Mouse (Mus musculus): ENCODE measurements around the gene Cyb561a3. TPM values are rescaled to one million over a fixed set of nuclear protein-coding genes. Genes with fewer than 3 reads are reported as not detected.
A peak's percentile ranks its signal among the peaks of the same experiment; 100 is the strongest.
"Not testable (repeated sequence)": the region's sequence is repeated elsewhere in the genome, so short reads cannot be mapped to it uniquely, and the experiment has no call there.

Gene Cyb561a3
- polyA plus RNA-seq (2014; fragmentation: Nextera tagmentation; extraction: Ambion mirVana): 15.8 and 16.4 TPM in 2 replicates

- H3K9ac ChIP-seq (ENCODE audit: low read length): peak within 1 kb of the TSS; percentile 76
- H3K27me3 ChIP-seq (ENCODE audit: control insufficient read depth, insufficient read depth, low read length): no peaks in the 10 kb centered on the region
- peaks cover 5% of the 10 kb centered on the region; the same call in 1 of the 2 replicates for H3K4me1 ChIP-seq (ENCODE audit: control insufficient read depth, insufficient read depth, low read length)
- H3K9me3 ChIP-seq (ENCODE audit: control insufficient read depth, low read length): no peaks in the 10 kb centered on the region
- WGBS: under 1% methylated on average over 44 of the region's 44 CpGs
- peak within 1 kb of the TSS; percentile 63 for H3K27ac ChIP-seq (replicated peaks; ENCODE audit: low read depth, low read length)
- ATAC-seq (ENCODE audit: insufficient number of reproducible peaks, low FRiP score, low TSS enrichment, low read depth): peak; percentile 95
- DNase-seq (ENCODE audit: low spot score): peak; percentile 95
- peak within 1 kb of the TSS; percentile 79 for H3K4me2 ChIP-seq (ENCODE audit: low read depth, severe bottlenecking)
- H3K36me3 ChIP-seq (ENCODE audit: control insufficient read depth, insufficient read depth, low read length): peaks cover 4% of the 10 kb centered on the region; the same call in 1 of the 2 replicates
- peak within 1 kb of the TSS; percentile 62 for H3K4me3 ChIP-seq (ENCODE audit: low read depth, low read length)
These were observed at the start of gene Cyb561a3, which contains the start of gene Tmem138 for GRCm38 (mm10) chr19:10576690-10577561. Cyb561a3 (plus strand) TSS chr19:10577172. Tmem138 (minus strand) TSS chr19:10577362.

- Histone ChIP-seq H3K4me3 (ENCODE audit: low read depth, low read length) (no peak overlapping the region), H3K36me3 (ENCODE audit: control insufficient read depth, insufficient read depth, low read length) (peaks cover 7% of the 10 kb centered on the region), H3K9me3 (ENCODE audit: control insufficient read depth, low read length) (no peaks in the 10 kb centered on the region), H3K4me2 (ENCODE audit: low read depth, severe bottlenecking) (no peak overlapping the region), H3K9ac (ENCODE audit: low read length) (no peak overlapping the region), H3K27ac (replicated peaks; ENCODE audit: low read depth, low read length) (no peak overlapping the region), H3K4me1 (ENCODE audit: control insufficient read depth, insufficient read depth, low read length) (no peaks in the 10 kb centered on the region; the same call in 1 of the 2 replicates), H3K27me3 (ENCODE audit: control insufficient read depth, insufficient read depth, low read length) (no peaks in the 10 kb centered on the region)
- ATAC-seq (ENCODE audit: insufficient number of reproducible peaks, low FRiP score, low TSS enrichment, low read depth) (no peak), DNase-seq (ENCODE audit: low spot score) (no peak)
- 88% methylated on average over 1 of the region's 1 CpGs for WGBS
These were observed 46.9 kb upstream of the Cyb561a3 start for GRCm38 (mm10) chr19:10530082-10530481.

- no peaks in the 10 kb centered on the region for H3K4me1 ChIP-seq (ENCODE audit: control insufficient read depth, insufficient read depth, low read length)
- no peak overlapping the region for H3K9ac ChIP-seq (ENCODE audit: low read length)
- H3K4me3 ChIP-seq (ENCODE audit: low read depth, low read length): no peak overlapping the region
- DNase-seq (ENCODE audit: low spot score): no peak
- no peak overlapping the region for H3K4me2 ChIP-seq (ENCODE audit: low read depth, severe bottlenecking)
- no peak for ATAC-seq (ENCODE audit: insufficient number of reproducible peaks, low FRiP score, low TSS enrichment, low read depth)
- peaks cover 27% of the 10 kb centered on the region for H3K36me3 ChIP-seq (ENCODE audit: control insufficient read depth, insufficient read depth, low read length)
- H3K27me3 ChIP-seq (ENCODE audit: control insufficient read depth, insufficient read depth, low read length): no peaks in the 10 kb centered on the region
- H3K9me3 ChIP-seq (ENCODE audit: control insufficient read depth, low read length): no peaks in the 10 kb centered on the region
- H3K27ac ChIP-seq (replicated peaks; ENCODE audit: low read depth, low read length): no peak overlapping the region
- 92% methylated on average over 5 of the region's 5 CpGs for WGBS
These were observed 37.5 kb upstream of the Cyb561a3 start for GRCm38 (mm10) chr19:10539454-10539853.

- 2% methylated on average over 43 of the region's 43 CpGs for WGBS
- Histone ChIP-seq H3K4me1 (ENCODE audit: control insufficient read depth, insufficient read depth, low read length) (peaks cover 3% of the 10 kb centered on the region; the same call in 1 of the 2 replicates), H3K27me3 (ENCODE audit: control insufficient read depth, insufficient read depth, low read length) (no peaks in the 10 kb centered on the region), H3K4me2 (ENCODE audit: low read depth, severe bottlenecking) (peak within 1 kb of the TSS; percentile 66), H3K9me3 (ENCODE audit: control insufficient read depth, low read length) (no peaks in the 10 kb centered on the region), H3K27ac (replicated peaks; ENCODE audit: low read depth, low read length) (0 out of 2 replicates have a peak within 1 kb of the TSS, but pooled peaks have one; percentile 39), H3K9ac (ENCODE audit: low read length) (peak within 1 kb of the TSS; percentile 57), H3K36me3 (ENCODE audit: control insufficient read depth, insufficient read depth, low read length) (peaks cover 6% of the 10 kb centered on the region; the same call in 1 of the 2 replicates), H3K4me3 (ENCODE audit: low read depth, low read length) (peak within 1 kb of the TSS; percentile 55)
- DNase-seq (ENCODE audit: low spot score) (peak; percentile 86), ATAC-seq (ENCODE audit: insufficient number of reproducible peaks, low FRiP score, low TSS enrichment, low read depth) (peak; percentile 98)
These were observed 21.1 kb upstream of the Cyb561a3 start, which contains the start of gene Tmem216 for GRCm38 (mm10) chr19:10555624-10556510. Tmem216 (minus strand) TSS chr19:10556238.

GRCm38 (mm10) chr19:10557001-10557400 is 20.0 kb upstream of the Cyb561a3 start:
- no peak overlapping the region for H3K27ac ChIP-seq (replicated peaks; ENCODE audit: low read depth, low read length)
- DNase-seq (ENCODE audit: low spot score) (no peak), ATAC-seq (ENCODE audit: insufficient number of reproducible peaks, low FRiP score, low TSS enrichment, low read depth) (no peak)
- no peaks in the 10 kb centered on the region for H3K9me3 ChIP-seq (ENCODE audit: control insufficient read depth, low read length)
- H3K4me2 ChIP-seq (ENCODE audit: low read depth, severe bottlenecking): no peak overlapping the region
- H3K4me3 ChIP-seq (ENCODE audit: low read depth, low read length): no peak overlapping the region
- H3K9ac ChIP-seq (ENCODE audit: low read length): no peak overlapping the region
- no peaks in the 10 kb centered on the region for H3K27me3 ChIP-seq (ENCODE audit: control insufficient read depth, insufficient read depth, low read length)
- WGBS: 86% methylated on average over 2 of the region's 2 CpGs
- H3K4me1 ChIP-seq (ENCODE audit: control insufficient read depth, insufficient read depth, low read length): peaks cover 3% of the 10 kb centered on the region; the same call in 1 of the 2 replicates
- H3K36me3 ChIP-seq (ENCODE audit: control insufficient read depth, insufficient read depth, low read length): no peaks in the 10 kb centered on the region

- 79% methylated on average over 2 of the region's 2 CpGs for WGBS
These were observed 19.5 kb upstream of the Cyb561a3 start for GRCm38 (mm10) chr19:10557430-10557829.

GRCm38 (mm10) chr19:10557837-10558375 is 19.1 kb upstream of the Cyb561a3 start:
- not testable (repeated sequence) for H3K4me3 ChIP-seq (ENCODE audit: low read depth, low read length); H3K9ac ChIP-seq (ENCODE audit: low read length); H3K27ac ChIP-seq (replicated peaks; ENCODE audit: low read depth, low read length); H3K9me3 ChIP-seq (ENCODE audit: control insufficient read depth, low read length); DNase-seq (ENCODE audit: low spot score); H3K36me3 ChIP-seq (ENCODE audit: control insufficient read depth, insufficient read depth, low read length); H3K4me2 ChIP-seq (ENCODE audit: low read depth, severe bottlenecking); H3K27me3 ChIP-seq (ENCODE audit: control insufficient read depth, insufficient read depth, low read length); H3K4me1 ChIP-seq (ENCODE audit: control insufficient read depth, insufficient read depth, low read length); ATAC-seq (ENCODE audit: insufficient number of reproducible peaks, low FRiP score, low TSS enrichment, low read depth)
- WGBS: 70% methylated on average over 4 of the region's 4 CpGs

More at GRCm38 (mm10) chr19:10557430-10557829, 19.5 kb upstream of the Cyb561a3 start:
- ATAC-seq (ENCODE audit: insufficient number of reproducible peaks, low FRiP score, low TSS enrichment, low read depth) (no peak), DNase-seq (ENCODE audit: low spot score) (no peak)
- H3K4me2 ChIP-seq (ENCODE audit: low read depth, severe bottlenecking): no peak overlapping the region
- no peaks in the 10 kb centered on the region for H3K27me3 ChIP-seq (ENCODE audit: control insufficient read depth, insufficient read depth, low read length)
- no peak overlapping the region for H3K9ac ChIP-seq (ENCODE audit: low read length)
- H3K36me3 ChIP-seq (ENCODE audit: control insufficient read depth, insufficient read depth, low read length): no peaks in the 10 kb centered on the region
- no peaks in the 10 kb centered on the region for H3K9me3 ChIP-seq (ENCODE audit: control insufficient read depth, low read length)
- no peak overlapping the region for H3K4me3 ChIP-seq (ENCODE audit: low read depth, low read length)
- peaks cover 3% of the 10 kb centered on the region; the same call in 1 of the 2 replicates for H3K4me1 ChIP-seq (ENCODE audit: control insufficient read depth, insufficient read depth, low read length)
- no peak overlapping the region for H3K27ac ChIP-seq (replicated peaks; ENCODE audit: low read depth, low read length)

Measured in limb, embryonic 11.5 days (tissue).